Mouse (Mus musculus): ENCODE data around the gene Defb45.

DNA sequence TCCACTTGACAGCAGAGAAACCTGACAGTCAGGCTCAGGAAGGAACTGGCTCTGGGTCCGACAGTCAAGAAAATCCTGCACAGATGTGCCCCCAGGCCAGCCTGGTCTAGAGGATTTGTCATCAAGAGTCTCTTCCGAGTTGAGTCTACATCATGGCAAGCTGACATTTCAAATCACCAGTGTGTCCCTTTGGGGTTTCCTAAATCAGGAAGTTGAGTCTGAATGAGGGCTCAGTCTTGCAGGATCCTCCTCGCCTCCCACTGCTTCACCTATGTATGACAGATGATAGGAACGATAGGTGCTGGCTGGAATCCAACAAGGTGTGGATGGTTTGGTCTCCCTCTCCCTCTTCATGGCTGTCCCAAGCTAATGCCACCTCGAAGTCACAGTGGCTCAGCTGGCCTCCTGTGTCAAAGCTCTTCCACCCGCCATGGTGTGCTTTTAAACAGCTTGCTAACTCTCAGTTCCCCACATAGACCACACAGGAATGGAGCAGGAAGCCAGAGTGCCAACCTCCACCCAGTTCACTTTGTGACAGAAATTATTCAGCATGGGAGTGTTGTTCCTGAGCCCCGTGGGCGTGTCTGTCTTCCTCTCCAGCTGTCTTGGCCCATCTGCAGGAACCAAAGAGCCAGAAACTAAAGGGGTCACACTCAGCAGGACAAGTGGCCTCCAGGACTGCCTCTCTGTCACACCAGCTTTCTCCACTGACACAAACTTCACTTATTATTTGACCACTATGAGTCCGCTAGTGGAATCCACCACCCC, 21.4 kb upstream of the Defb45 start:
- TF ChIP-seq CTCF (IDR thresholded peaks at IDR 0.05; ENCODE audit: control insufficient read depth, insufficient read depth, insufficient read length) (no peak), CEBPB (IDR thresholded peaks at IDR 0.05; ENCODE audit: low read depth) (no peak), MYOD1 (IDR thresholded peaks at IDR 0.05; ENCODE audit: control insufficient read depth, insufficient read length, low read depth) (peak; percentile 80), MAX (IDR thresholded peaks at IDR 0.05) (no peak)

Data from C2C12 (cell line).